Mouse (Mus musculus) testis, adult 2 months (tissue): Measurements from ENCODE around the gene Ppp1r27. TPM values are rescaled to one million over a fixed set of nuclear protein-coding genes. Genes with fewer than 3 reads are reported as not detected.

ENCODE experiments used
- H3K27ac ChIP-seq: fragments of 200-500 bp; 2 replicates; pipeline ENCODE4 v1.5.1; 2012; ENCODE audit warnings: low read depth, low read length; ENCODE audit not compliant: control insufficient read depth, insufficient read depth
- H3K27me3 ChIP-seq: fragments of 200-500 bp; 2 replicates; pipeline ENCODE4 v1.6.1; 2012; ENCODE audit warnings: mild to moderate bottlenecking, low read length, moderate library complexity; ENCODE audit not compliant: control insufficient read depth, insufficient read depth
- H3K36me3 ChIP-seq: fragments of 200-500 bp; 2 replicates; pipeline ENCODE4 v1.6.1; 2012; ENCODE audit warnings: mild to moderate bottlenecking, low read length; ENCODE audit not compliant: control insufficient read depth, insufficient read depth
- H3K4me1 ChIP-seq: fragments of 200-500 bp; 2 replicates; pipeline ENCODE4 v1.6.1; 2012; ENCODE audit warnings: low read length; ENCODE audit not compliant: control insufficient read depth, insufficient read depth
- H3K4me3 ChIP-seq: fragments of 200-500 bp; 2 replicates; pipeline ENCODE4 v1.5.1; 2012; ENCODE audit warnings: low read depth, mild to moderate bottlenecking, low read length, moderate library complexity, mixed read lengths; ENCODE audit not compliant: control insufficient read depth
- CTCF ChIP-seq: fragments of 200-500 bp; IDR thresholded peaks from 2 replicates; pipeline ENCODE4 v1.5.1; 2012; ENCODE audit warnings: low read depth, mild to moderate bottlenecking, inconsistent platforms, low read length, moderate library complexity; ENCODE audit not compliant: control insufficient read depth, insufficient read depth, insufficient replicate concordance
- POLR2A ChIP-seq: fragments of 200-500 bp; IDR thresholded peaks from 2 replicates; pipeline ENCODE4 v1.6.1; 2012; ENCODE audit warnings: low read depth, mild to moderate bottlenecking, inconsistent platforms, low read length, moderate library complexity; ENCODE audit not compliant: control insufficient read depth
- polyA plus RNA-seq: library from polyadenylated mRNA; depleted of rRNA; stranded (reverse); fragments of >200 nt; gene quantifications from 2 replicates; pipeline ENCODE4 v1.2.3, GENCODE M21; 2012

Ppp1r27 gene
- polyA plus RNA-seq, 1 experiment = 31.6 TPM

- TF ChIP-seq POLR2A = no peak
- TF ChIP-seq CTCF = no peak
- Histone ChIP-seq H3K36me3 (no peaks in the 10 kb centered on the region), H3K27ac (no peak overlapping the region), H3K4me3 (no peak overlapping the region), H3K27me3 (no peaks in the 10 kb centered on the region), H3K4me1 (peaks cover 2% of the 10 kb centered on the region; the same call in 1 of the 2 replicates)
Observed at GRCm38 (mm10) chr11:120538955-120539284, 12.0 kb downstream of the Ppp1r27 start.

DNA sequence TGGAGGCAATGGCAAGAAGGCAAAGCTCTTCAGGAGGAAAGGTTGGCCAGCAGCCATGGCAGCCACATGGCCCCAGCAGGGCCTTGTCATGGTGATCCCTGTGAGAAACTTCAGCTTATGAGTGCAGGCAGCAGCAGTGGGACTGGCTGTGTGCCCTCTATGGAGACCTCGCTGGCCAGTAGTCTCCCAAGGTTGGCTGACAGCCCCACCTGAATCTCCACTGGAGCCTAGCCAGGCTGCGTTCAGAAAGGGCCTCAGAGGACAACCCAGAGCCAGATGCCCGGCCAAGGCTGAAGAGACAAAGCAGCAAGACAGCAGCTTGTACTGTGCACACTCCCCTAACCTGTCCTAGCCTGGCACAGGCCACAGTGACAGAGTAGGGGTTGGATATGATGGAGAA lies 12.4 kb downstream of the Ppp1r27 start:
- H3K36me3 ChIP-seq = no peaks in the 10 kb centered on the region
- H3K4me3 ChIP-seq = no peak overlapping the region
- no peak overlapping the region for H3K27ac ChIP-seq
- TF ChIP-seq CTCF = no peak
- no peaks in the 10 kb centered on the region for H3K27me3 ChIP-seq
- H3K4me1 ChIP-seq = peaks cover 2% of the 10 kb centered on the region; the same call in 1 of the 2 replicates

GRCm38 (mm10) chr11:120535804-120536203 lies 15.1 kb downstream of the Ppp1r27 start:
- Histone ChIP-seq H3K27me3 (no peaks in the 10 kb centered on the region), H3K36me3 (no peaks in the 10 kb centered on the region), H3K4me1 (peaks cover 2% of the 10 kb centered on the region), H3K4me3 (no peak overlapping the region), H3K27ac (no peak overlapping the region)
- TF ChIP-seq POLR2A (no peak), CTCF (no peak)

DNA sequence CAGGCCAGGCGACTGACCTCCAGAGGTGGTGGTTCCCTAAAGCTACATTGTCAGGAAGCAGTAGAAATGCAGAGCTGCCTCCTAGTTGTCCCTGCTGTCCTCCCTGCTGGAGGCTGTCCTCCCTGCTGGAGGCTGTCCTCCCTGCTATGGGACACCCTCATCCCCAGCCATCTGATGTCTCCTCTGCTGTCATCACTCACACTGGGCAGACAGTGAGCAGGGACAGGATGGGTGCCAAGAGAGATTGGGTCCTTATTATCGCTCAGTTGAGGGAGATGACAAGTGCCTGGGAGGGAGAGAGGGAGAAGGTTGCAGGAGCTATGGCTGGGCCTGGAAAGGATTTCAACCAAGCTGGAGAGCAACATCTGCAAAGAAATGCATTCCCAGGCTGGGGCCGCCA lies 15.8 kb downstream of the Ppp1r27 start:
- Histone ChIP-seq H3K4me1 (peaks cover 5% of the 10 kb centered on the region), H3K4me3 (no peak overlapping the region), H3K36me3 (no peaks in the 10 kb centered on the region), H3K27ac (no peak overlapping the region), H3K27me3 (no peaks in the 10 kb centered on the region)
- TF ChIP-seq CTCF (no peak), POLR2A (no peak)

DNA sequence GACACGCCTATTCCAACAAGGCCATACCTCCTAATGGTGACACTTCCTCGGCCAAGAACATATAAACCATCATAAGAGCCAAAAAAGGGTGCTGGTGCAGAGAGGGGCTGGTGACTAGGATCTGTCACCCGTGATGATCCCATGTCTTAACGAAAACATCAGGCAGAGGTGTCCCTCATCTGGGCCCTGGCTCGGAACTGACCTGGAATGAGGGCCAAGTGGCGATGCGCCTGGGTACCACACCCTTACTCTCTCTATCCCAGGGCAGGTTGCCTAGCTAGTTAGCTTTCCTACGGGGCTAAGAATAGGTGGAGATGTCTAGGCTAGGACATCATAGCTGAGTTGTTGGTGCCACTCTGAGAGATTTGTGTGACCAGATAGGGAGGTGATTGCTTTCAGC lies 16.8 kb downstream of the Ppp1r27 start:
- H3K4me3 ChIP-seq = no peak overlapping the region
- H3K4me1 ChIP-seq = peaks cover 5% of the 10 kb centered on the region
- no peaks in the 10 kb centered on the region for H3K36me3 ChIP-seq
- no peak overlapping the region for H3K27ac ChIP-seq
- no peaks in the 10 kb centered on the region for H3K27me3 ChIP-seq
- no peak for TF ChIP-seq POLR2A
- TF ChIP-seq CTCF = no peak

DNA sequence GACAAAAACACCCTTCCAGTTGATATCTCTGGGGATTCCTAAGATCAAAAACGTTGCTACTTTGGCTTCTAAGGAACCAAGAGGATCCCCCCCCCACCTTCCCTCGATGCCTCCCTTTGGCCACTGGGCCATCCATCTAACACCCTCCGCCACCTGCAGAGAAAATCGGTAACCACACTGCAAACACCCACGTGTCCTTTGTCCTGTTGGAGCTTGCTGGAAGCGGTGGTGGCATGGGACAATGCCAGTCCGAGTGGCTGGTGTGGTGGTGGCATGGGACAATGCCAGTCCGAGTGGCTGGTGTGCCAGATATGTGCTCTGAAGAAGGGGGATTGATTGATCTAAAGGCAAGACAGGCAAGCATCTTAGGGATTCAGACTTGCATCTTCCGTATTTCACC lies 19.3 kb downstream of the Ppp1r27 start:
- H3K4me3 ChIP-seq = no peak overlapping the region
- H3K4me1 ChIP-seq = peaks cover 3% of the 10 kb centered on the region
- TF ChIP-seq CTCF (no peak), POLR2A (no peak)
- no peak overlapping the region for H3K27ac ChIP-seq
- H3K36me3 ChIP-seq = no peaks in the 10 kb centered on the region
- H3K27me3 ChIP-seq = no peaks in the 10 kb centered on the region

- H3K4me3 ChIP-seq = peak within 1 kb of the TSS; percentile 54
- no peaks in the 10 kb centered on the region for H3K27me3 ChIP-seq
- H3K36me3 ChIP-seq = no peaks in the 10 kb centered on the region
- peaks cover 3% of the 10 kb centered on the region for H3K4me1 ChIP-seq
- no peak within 1 kb of the TSS for H3K27ac ChIP-seq
- TF ChIP-seq POLR2A = no peak
- TF ChIP-seq CTCF = no peak
Observed at GRCm38 (mm10) chr11:120530085-120530964, 20.6 kb downstream of the Ppp1r27 start, which contains the start of gene Gcgr. Gene Gcgr (plus strand): TSS chr11:120530699.

DNA sequence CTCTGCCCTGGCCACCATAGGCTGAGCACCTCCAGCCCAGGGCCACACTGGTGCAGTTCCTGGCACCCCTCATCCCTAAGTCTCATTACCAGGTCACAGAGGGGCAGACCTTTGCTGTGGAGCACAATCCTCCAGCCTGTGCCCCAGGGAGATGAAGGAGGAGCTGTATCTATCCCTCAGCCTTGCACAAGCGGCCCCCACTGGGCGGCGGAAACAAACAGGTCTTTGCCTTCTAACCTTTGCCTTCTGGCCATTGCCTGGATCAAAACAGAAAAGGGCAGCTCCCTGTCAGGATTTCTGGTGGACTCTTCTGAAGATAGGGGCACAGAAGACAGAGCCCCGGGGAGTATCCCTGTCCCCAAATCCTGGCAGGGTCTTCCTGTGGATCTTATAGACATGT lies 22.0 kb downstream of the Ppp1r27 start:
- H3K27ac ChIP-seq = no peak overlapping the region
- peaks cover 3% of the 10 kb centered on the region for H3K4me1 ChIP-seq
- H3K36me3 ChIP-seq = no peaks in the 10 kb centered on the region
- no peaks in the 10 kb centered on the region for H3K27me3 ChIP-seq
- no peak overlapping the region for H3K4me3 ChIP-seq
- TF ChIP-seq POLR2A (no peak), CTCF (no peak)
